Mouse (Mus musculus) cerebellum, postnatal 4 days (tissue): ENCODE measurements around the gene Hadhb.
"Not testable (repeated sequence)": the region's sequence is repeated elsewhere in the genome, so short reads cannot be mapped to it uniquely, and the experiment has no call there.

ENCODE experiments used
- DNase-seq, 2 experiments: peaks; one replicate each; pipeline ENCODE4 v3.0.0; 2022; ENCODE audit warnings: low spot score in 2 of 2, mixed read lengths in 1 of 2

The Hadhb gene

GRCm38 (mm10) chr5:30172931-30173692, 18.1 kb downstream of the Hadhb start:
- DNase-seq: no peak

GRCm38 (mm10) chr5:30175811-30176210, 20.8 kb downstream of the Hadhb start:
- no peak for DNase-seq

- no peak for DNase-seq
Measured at GRCm38 (mm10) chr5:30187687-30188485, 32.8 kb downstream of the Hadhb start.

- no peak for DNase-seq
Measured at GRCm38 (mm10) chr5:30192452-30192851, 37.4 kb downstream of the Hadhb start.

GRCm38 (mm10) chr5:30195340-30195739, 40.3 kb downstream of the Hadhb start:
- DNase-seq: no peak

GRCm38 (mm10) chr5:30198257-30198656, 43.2 kb downstream of the Hadhb start:
- no peak for DNase-seq

GRCm38 (mm10) chr5:30201521-30201920, 46.5 kb downstream of the Hadhb start:
- DNase-seq: peak in 1 of 2 experiments; percentile 47

- DNase-seq: no peak
Measured at GRCm38 (mm10) chr5:30202221-30202620, 47.2 kb downstream of the Hadhb start.

- no peak for DNase-seq
Measured at GRCm38 (mm10) chr5:30203216-30203885, 48.3 kb downstream of the Hadhb start.

- no peak for DNase-seq
Measured at GRCm38 (mm10) chr5:30204441-30204840, 49.4 kb downstream of the Hadhb start.

- DNase-seq: no peak
Measured at GRCm38 (mm10) chr5:30205034-30205433, 50.0 kb downstream of the Hadhb start.

- no peak for DNase-seq
Measured at GRCm38 (mm10) chr5:30205493-30205892, 50.4 kb downstream of the Hadhb start, which contains the start of gene Adgrf3. Adgrf3 (minus strand) TSS chr5:30205722.

GRCm38 (mm10) chr5:30207276-30207675, 52.2 kb downstream of the Hadhb start:
- peak in 1 of 2 experiments; percentile 19 for DNase-seq

- not testable (repeated sequence) for DNase-seq
Measured at GRCm38 (mm10) chr5:30210758-30211157, 55.7 kb downstream of the Hadhb start.

GRCm38 (mm10) chr5:30214889-30215288, 59.8 kb downstream of the Hadhb start:
- peak; percentile 34 to 66 for DNase-seq

GRCm38 (mm10) chr5:30215970-30216369, 60.9 kb downstream of the Hadhb start:
- no peak for DNase-seq

- no peak for DNase-seq
Measured at GRCm38 (mm10) chr5:30219715-30220114, 64.7 kb downstream of the Hadhb start.

- no peak for DNase-seq
Measured at GRCm38 (mm10) chr5:30220666-30221065, 65.6 kb downstream of the Hadhb start.

- no peak for DNase-seq
Measured at GRCm38 (mm10) chr5:30222681-30223080, 67.6 kb downstream of the Hadhb start.

GRCm38 (mm10) chr5:30230901-30231300, 75.9 kb downstream of the Hadhb start:
- peak in 1 of 2 experiments; percentile 16 for DNase-seq

GRCm38 (mm10) chr5:30231891-30232270, 76.8 kb downstream of the Hadhb start:
- DNase-seq: no peak

- DNase-seq: peak; percentile 92 to 96
Measured at GRCm38 (mm10) chr5:30232271-30232971, 77.4 kb downstream of the Hadhb start, which contains the start of gene Selenoi. Selenoi (plus strand) TSS chr5:30232581.
